Mouse (Mus musculus) kidney, postnatal 14 days (tissue): ENCODE measurements around the gene Tecr.
"Not testable (repeated sequence)": the region's sequence is repeated elsewhere in the genome, so short reads cannot be mapped to it uniquely, and the experiment has no call there.

Experiments
- DNase-seq: peaks from one replicate; pipeline ENCODE4 v3.0.0; 2022; ENCODE audit warnings: mixed read lengths

The Tecr gene

GRCm38 (mm10) chr8:83578131-83579055, 29.4 kb downstream of the Tecr start:
- peak; percentile 8 for DNase-seq

GRCm38 (mm10) chr8:83577384-83577791, 30.4 kb downstream of the Tecr start:
- peak; percentile 13 for DNase-seq

GRCm38 (mm10) chr8:83576921-83577320, 30.9 kb downstream of the Tecr start:
- no peak for DNase-seq

- DNase-seq, result no peak
Measured at GRCm38 (mm10) chr8:83576516-83576895, 31.3 kb downstream of the Tecr start.

- DNase-seq, result no peak
Measured at GRCm38 (mm10) chr8:83575561-83576515, 31.9 kb downstream of the Tecr start.

- no peak for DNase-seq
Measured at GRCm38 (mm10) chr8:83574631-83575315, 33.0 kb downstream of the Tecr start.

GRCm38 (mm10) chr8:83573140-83573875, 34.5 kb downstream of the Tecr start:
- DNase-seq, result peak; percentile 4

GRCm38 (mm10) chr8:83572246-83572812, 35.4 kb downstream of the Tecr start:
- DNase-seq, result no peak

- DNase-seq, result no peak
Measured at GRCm38 (mm10) chr8:83571791-83572190, 36.0 kb downstream of the Tecr start.

- DNase-seq, result not testable (repeated sequence)
Measured at GRCm38 (mm10) chr8:83571001-83571340, 36.8 kb downstream of the Tecr start.

- no peak for DNase-seq
Measured at GRCm38 (mm10) chr8:83570272-83571000, 37.3 kb downstream of the Tecr start.

- no peak for DNase-seq
Measured at GRCm38 (mm10) chr8:83569165-83569564, 38.6 kb downstream of the Tecr start.

GRCm38 (mm10) chr8:83568755-83569154, 39.0 kb downstream of the Tecr start:
- DNase-seq, result no peak

GRCm38 (mm10) chr8:83568128-83568527, 39.6 kb downstream of the Tecr start:
- DNase-seq, result no peak

GRCm38 (mm10) chr8:83567668-83568067, 40.1 kb downstream of the Tecr start:
- DNase-seq, result no peak

- peak; percentile 95 for DNase-seq
Measured at GRCm38 (mm10) chr8:83566469-83567395, 41.0 kb downstream of the Tecr start, which contains the start of gene Ndufb7. Gene Ndufb7, plus strand, starts transcription at chr8:83566671.

GRCm38 (mm10) chr8:83565731-83566375, 41.9 kb downstream of the Tecr start:
- DNase-seq, result peak; percentile 16

- DNase-seq, result no peak
Measured at GRCm38 (mm10) chr8:83563246-83563645, 44.5 kb downstream of the Tecr start.

GRCm38 (mm10) chr8:83562669-83563068, 45.1 kb downstream of the Tecr start:
- no peak for DNase-seq
